Mouse (Mus musculus) megakaryocyte, embryonic 14.5 days (primary cell): Measurements from ENCODE around the gene Mmp11.

Source experiments
- FLI1 ChIP-seq: IDR thresholded peaks from 2 replicates; pipeline ENCODE4 v1.6.1; 2012; ENCODE audit warnings: low read length, inconsistent platforms, mixed read lengths
- GATA1 ChIP-seq: IDR thresholded peaks from 3 replicates; pipeline ENCODE4 v1.6.1; 2012; ENCODE audit warnings: mixed read lengths, low read length, inconsistent platforms, borderline replicate concordance

DNA sequence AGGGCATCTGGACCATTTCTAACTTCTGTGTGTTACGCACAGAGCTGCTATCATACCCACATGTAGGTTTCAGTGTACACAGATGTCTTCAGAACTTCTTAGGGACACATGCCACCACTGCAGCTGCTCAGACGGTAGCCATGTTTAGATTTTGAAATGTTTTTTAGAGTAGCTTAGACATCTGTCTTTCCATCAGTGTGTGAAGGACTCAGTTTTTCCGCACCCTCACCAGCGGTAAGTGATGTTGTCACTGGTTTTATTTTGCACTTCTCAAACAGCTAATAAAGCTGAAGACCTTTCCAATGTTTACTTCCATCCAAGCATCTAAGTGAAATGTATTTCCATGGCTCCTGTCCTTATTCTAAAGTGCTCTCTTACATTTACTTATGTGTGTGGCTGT lies 29.4 kb downstream of the Mmp11 start:
- TF ChIP-seq GATA1 (no peak), FLI1 (no peak)
